Mouse (Mus musculus) R1 (cell line): ENCODE results near the gene Flnb.

Source experiments
- DNase-seq: peaks from one replicate; pipeline ENCODE4 v3.0.0-alpha.2; 2018; ENCODE audit warnings: low read depth, low spot score

The Flnb gene

DNA sequence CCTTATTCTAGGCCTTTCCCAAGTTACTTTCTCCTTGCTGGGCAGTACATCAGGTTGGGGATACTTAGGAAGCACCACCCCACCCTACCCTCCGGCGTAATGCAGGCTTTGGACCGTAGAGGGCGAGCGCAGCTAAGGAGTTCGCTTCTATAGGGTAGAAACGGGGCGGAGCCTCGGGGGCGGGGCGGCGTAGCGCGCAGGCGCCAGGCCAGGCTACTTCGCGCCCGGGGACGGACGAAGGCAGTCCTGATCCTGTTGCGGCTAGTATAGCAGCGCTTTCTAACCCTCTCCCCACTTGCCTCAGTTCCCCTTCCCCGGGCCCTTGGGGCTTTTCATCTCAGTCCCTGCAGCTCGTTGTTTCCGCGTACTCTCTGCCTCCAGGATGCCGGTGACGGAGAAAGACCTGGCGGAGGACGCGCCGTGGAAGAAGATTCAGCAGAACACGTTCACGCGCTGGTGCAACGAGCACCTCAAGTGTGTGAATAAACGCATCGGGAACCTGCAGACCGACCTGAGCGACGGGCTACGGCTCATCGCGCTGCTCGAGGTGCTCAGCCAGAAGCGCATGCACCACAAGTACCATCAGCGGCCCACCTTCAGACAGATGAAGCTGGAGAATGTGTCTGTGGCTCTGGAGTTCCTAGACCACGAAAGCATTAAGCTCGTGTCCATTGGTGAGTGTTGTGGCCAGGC, at the start of gene Flnb:
TSS of gene Flnb (plus strand) at position 188 of the 693 bp plus-strand sequence.
- DNase-seq, result peak; percentile 97

DNA sequence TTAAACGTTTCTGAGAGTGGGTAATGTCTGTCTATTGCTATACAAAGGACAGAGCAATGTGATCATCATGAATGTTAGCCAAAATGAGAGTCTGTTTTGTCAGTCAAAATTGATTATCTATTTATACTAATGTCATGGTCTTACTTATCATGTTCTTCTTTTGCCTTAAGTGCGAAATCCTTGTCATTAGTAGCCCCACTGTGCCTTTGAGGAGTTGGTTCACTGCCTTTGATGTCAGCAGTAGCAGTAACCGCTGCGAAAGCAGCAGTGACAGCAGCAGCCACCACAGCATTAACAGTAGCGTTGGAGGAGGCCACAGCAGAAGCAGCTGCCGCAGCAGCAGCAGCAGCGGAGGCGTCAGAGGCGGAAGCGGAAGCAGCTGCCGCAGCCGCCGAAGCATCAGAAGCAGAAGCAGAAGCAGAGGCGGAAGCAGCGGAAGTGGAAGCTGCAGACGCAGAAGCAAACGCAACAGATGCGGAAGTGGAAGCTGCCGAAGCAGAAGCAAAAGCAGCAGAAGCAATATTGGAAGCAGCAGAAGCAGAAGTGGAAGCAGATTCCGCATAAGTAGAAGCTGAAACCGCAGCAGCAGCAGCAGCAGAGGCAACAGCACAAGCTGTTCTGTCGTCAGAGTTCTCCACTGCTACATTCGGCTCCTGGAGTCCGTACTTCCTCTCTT, 43.9 kb upstream of the Flnb start:
- DNase-seq, result peak; percentile 70

DNA sequence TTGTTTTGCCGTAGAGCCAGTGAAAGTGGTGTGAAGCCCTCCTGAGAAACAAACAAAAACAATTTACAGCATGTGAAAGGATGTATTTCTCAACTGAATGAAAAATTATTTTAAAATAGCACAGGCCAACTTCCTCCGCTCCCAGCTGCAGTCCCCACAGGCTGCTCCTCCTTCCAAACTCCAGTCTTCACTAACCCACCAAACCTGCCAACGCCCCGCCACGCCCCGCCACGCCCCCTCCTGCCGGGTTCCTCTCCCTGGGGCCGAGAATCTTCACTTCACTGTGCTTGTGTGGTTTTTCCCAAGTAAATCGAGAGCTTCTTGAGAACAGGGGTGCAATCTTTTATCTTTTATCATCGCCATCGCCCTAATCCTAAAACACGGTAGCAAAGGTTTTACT, 31.7 kb upstream of the Flnb start:
- peak; percentile 67 for DNase-seq

DNA sequence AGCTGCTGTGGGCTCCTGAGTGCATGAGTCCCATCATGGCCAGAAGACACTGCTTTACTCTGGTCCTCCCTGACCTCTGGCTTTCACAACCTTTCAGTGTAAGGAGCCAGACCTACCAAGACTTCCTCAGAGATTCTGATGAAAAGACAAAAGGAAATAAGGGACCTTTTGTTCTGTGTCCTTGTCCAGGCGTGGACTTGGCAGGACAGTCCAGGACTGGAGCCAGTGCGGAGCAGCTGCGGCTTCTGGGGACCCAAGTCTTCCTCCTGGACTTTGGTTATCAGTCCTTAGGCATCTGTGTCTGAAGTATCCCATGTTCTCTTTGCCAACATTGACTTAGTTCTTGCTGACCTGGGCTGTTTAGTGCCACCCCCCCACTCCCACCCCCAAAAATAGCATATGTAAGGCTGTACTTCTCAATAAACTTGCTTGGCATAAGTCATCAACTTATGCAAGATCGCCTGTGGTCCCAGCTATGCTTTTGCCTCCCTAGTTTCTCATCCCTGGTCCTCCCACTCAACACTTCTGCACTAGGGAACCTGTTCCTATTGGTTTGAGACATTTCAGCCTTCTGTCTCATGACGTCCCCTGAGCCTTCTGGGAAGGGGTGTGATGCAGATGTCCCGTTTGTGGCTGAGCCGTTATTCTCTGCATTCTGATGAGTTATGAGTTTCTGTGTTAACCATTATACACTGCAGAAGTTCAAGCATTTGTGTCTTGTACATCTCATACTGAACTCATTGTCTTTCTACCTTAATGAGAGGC, 28.3 kb upstream of the Flnb start:
- DNase-seq, result no peak

DNA sequence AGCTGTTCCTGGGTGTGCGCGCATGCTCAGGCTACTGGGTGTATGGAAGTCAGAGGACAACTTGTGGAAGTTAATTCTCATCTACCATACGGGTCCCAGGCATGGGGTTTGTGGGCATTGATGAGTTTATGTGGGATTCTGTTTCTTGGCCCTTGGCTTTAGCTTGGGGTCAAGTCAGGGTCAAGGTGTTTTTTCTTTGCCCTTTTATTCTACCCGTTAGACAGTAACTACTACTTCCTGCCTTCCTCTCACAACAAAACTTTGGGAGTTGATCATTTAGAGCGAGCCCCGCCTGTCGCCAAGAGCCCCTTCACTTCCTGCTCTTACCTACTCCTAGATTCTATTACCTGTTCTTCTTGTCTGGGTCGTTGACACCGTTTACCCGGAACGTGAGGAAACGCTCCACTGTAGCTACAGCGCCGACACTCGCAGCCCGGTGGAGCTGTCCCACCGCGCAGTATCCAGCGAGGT, 26.7 kb upstream of the Flnb start:
- peak; percentile 75 for DNase-seq

DNA sequence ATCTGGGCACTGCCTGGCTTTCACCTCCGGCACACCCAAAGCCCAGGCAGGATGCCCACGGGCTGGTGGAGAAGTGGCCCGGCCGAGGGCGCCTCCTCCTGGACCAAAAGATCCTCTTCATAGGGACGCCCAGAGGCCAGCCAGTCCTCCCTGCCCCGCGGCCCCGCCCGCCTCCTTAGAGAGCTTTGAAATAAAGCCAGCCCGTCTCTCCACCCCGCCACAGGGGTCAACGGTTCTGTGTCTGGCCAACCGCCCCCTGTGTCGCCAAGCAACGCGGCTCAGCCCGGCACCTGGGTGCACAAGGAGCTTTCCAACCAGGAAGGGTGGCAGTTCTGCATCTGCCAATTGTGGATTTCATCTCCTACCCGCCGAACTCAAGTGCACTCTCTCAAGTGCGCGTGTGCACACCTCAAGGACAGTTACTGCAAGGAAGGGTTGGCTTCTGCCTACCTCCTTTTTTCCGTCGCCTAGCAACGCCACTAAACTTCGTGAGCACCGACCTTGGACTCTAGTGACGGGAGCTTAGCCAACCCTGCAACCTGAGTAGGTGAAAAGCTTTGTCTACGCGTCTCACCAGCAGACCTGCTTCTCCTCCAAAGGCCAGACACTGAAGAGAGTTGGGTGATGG, 26.1 kb upstream of the Flnb start, which contains the start of gene Gm26661:
TSS of gene Gm26661 (plus strand) at position 56 of the 628 bp plus-strand sequence.
- peak; percentile 97 for DNase-seq

DNA sequence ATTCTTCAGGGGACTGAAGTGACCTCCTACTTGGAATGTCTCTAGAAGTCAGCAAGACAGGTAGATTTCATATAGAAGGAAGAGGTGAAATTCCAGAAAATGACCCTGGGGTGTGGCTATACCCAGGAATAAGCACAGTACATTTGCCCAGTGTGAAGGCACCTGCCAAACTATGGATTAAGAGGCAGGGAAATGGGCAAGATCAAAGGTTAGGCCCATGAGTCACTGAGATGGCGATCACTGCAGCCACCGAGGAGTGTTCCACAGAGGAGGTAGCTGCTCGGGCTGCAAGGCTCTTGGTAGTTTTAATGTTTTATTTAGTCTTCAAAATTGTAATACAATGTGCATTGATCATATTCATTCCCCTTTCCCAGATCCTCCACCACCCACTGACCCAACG, 21.8 kb upstream of the Flnb start:
- no peak for DNase-seq

DNA sequence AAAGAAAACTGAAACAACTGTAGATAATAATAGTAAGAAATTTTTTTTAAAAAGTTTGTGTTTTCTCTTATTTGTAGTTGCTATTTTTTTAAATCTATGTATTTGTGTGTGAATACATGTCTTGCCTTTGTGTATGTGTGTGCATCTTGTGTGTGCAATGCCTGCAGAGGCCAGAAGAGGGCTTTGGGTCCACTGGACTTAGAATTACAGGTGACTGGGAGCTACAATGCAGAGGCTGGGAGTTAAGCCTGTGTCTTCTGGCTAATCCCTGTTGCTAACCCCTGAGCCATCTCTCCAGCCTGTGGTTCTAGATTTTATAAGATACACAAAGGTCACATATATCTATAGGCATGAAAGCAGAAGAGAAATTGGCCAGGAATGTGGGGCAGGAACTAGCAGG, 17.1 kb upstream of the Flnb start:
- DNase-seq, result peak; percentile 76

DNA sequence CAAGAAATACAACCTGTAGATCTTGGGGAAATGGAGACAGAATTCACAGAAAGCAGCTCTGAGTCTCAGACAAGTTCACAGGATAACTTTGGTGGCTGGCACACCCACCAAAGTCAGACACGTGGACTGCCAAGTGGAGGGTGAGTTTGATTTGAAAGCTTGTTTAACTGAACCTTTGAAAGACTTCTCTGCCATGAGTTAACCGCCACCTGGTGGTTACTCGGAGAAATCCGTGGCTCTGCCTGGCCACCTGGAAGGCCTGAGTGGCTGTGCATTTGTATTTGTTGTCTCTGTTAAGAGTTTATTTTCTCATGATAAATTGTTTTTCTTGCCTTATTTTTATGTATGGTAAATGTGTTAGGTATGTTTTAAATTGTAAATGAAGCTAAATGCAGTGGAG, 15.9 kb upstream of the Flnb start:
- peak; percentile 77 for DNase-seq

DNA sequence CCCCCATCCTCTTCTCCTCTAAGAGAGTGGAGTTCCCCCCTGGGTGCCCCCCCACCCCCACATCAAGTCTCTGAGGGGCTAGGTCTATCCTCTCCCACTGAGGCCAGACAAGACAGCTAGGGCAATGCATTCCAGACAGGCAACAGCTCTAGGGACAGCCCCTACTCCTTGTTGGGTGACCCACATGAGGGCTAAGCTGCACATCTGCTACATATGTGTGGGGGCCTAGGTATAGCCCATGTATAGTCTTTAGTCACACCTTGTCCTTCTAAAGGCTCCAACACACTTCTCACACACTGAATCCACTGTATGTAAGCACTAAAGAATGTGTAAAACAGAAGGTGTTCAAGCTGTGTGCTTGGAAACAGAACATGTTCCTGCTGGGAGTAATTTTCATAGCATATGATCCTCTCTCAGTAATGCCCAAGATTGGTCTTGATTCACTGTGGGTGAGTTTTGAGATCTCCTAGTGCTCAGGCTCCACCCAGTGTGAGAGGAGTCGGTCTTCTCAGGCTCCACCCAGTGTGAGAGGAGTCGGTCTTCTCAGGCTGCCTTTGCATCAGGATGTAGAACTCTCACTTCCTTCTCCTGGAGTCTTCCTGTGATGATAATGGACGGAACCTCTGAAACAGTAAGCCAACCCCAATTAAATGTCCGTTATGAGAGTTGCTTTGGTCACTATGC, 13.7 kb upstream of the Flnb start:
- peak; percentile 55 for DNase-seq

DNA sequence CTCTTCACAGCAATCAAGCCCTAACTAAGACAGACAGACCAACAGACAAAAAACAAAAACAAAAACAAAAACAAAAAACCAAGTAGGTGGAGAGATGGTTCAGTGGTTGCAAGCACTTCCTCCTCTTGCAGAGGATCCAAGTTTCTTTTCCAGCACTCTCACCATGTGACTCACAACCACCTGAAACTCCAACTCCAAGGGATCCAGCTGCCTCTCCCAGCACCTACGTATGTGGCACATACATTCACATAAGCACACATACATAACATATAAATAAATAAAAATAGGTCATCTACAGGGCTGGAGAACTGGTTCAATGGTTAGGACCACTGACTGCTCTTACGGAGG, 13.2 kb upstream of the Flnb start:
- DNase-seq, result no peak

DNA sequence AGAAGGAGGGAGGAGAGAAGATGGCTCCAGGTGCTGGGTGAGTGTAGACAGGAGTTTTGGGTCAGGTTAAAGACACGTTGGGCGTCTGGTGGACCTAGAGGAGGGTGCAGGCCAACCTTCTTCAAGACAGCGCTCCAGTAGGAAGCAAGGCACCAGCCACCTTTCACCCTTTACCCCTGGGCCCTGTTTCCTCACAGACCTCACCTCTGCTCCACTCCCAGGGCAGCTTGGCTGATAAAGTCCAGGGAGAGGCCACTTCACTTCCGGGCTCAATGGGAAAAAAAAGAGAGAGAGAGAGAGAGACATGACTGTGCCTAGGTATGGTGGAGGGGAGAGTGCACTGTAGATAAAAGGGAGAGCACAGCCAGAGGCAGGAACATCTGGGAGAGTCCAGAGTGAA, 10.0 kb upstream of the Flnb start:
- DNase-seq, result no peak

DNA sequence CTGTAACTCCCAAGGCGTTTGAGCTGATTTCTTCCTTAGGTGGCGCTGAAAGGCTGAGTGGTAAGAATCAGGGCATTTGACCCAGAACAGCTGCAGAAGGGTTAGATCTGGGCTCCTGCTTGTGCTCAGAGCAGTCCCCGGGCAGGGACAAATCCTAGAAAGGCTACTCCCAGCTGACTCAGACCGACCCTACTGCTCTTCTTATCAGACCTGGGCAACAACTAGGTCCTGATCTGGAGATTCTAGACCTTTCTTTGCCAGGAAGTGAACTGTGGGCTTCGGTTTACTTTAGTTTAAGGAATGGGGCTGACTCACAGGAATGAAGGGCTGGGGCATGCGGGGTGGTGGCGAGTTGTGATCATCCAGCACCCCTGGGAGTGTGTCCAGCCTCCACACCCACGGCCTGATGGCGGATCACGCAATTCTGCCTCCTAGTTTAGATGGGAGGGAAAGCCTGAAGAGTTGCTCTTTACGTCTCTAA, 9.2 kb upstream of the Flnb start:
- DNase-seq, result no peak

DNA sequence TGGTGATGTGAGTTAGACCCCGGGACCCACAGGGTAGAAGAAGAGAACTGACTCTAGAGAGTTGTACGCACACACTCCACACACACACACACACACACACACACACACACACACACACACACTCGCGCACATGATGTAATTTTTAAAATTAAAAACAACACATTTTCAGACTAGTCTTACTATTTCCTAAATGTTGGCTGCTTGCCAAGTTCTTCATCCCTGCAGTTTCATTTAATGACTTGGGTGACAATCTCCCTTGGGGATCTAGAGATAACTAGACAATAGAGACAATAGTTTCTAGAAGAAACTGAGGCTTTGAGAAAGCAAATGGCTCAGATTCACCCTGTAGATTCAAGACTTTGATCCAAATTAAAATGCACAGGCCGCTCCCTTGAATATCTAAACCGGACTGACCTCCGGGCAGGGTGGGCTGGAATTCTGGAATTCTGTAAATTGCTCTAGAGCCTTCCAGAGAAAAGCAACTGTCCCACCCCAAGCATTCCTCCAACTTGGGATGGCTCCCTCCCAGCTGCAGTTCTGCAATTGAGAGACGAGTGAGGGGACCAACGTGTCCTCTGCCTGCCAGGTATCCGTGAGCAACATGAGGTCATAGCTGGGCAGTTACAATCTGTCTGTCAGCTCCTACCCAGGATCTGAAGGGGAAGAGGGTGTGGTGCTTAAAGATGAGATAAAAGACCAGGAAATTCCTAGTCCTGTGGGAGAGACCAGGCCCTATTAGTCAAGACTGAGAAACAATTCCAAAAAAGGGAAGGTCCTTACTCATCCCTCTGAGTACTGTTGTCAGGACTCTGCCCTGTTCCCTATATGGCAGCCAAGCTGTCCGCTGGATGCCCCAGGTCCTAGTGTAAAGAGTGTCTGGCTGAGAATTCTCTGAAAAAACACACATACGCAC, 8.5 kb upstream of the Flnb start:
- peak; percentile 93 for DNase-seq

DNA sequence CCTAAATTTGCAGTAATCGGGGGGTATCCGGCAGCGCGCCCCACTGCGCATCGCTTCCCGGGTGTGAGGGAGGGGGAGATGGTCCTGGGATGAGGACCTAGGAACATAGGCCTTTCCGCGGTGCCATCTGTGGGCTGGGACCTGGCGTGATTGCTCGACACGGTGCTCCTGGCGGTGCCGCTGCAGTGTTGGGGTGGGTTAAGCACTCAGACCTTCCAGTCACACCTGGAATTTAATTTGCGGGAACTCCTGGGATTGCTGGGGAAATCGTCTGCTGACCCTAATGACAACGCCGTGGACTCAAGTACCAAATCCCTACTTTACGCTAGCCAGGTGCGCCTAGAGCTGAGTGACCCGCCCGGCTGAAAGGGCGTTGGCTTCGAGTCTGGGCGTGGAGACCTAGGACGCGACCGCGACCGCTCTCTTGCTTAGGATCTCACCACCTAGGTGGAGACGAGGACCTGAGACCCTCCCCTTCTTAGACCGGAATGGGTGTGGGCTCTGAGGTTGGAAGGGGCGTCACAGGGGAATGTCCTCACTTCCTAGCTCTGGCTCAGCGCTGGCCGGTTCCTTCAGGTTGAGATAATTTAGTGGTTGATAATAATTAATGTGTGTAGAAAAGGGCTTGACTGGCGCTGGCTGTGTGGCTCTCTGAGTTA, 835 bp downstream of the Flnb start:
- DNase-seq, result peak; percentile 82

DNA sequence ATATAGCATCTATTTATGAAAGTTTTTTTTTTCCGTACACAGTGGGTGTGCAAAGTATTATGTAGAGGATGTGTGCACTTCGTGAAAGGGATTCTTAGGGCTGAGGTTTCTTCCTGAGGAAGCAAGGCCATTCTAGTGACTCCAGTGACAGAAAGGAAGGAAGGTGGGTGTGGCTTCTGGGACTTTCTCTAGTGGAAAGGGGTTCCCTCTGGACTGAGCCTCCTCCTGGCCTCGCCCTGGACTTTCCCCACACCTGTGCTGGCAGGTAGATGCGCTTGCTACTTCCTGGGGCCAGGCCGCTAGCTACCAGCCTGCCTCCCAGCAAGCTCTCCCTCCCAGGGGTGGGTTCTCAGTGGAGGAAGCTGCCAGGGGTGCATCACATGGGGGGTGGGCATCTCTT, 1.7 kb downstream of the Flnb start:
- no peak for DNase-seq

DNA sequence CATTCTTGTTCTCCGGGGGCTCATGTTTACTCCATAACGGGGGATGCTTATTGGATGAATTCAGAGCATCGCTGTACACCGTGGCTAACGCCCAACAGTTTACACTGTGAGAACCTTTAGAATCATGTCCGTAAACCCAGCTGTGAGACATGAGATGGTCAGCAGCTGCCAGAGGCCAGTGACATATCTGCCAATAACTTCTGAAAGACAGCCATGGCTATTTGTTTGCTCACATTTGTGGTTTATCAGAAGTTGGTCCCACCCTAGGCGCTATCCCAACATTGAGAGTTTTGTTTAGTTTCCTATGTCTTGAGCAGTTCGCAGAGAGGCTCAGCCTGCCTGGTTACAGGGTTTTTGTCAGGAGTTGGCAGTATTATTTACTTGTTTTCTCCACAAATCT, 3.6 kb downstream of the Flnb start:
- DNase-seq, result no peak

DNA sequence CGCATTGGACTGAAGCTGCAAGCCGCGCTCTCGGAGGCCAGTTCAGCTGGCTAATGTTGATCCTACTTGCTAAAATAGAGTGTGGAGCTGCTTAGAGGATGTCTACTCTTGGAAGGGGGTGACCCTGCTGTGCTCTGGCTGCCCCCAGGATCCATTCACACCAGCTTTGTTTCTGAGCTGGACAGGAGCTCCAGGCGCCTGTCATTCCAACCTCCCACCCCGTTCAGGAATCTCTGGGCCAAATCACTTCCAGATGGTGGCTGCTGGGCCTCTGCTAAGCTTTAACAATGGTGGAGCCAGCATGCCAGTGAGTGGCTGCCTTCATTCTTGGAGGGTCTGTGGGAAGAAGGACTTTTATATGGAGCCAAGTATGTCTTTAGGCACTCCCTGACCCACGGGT, 4.9 kb downstream of the Flnb start:
- peak; percentile 75 for DNase-seq

DNA sequence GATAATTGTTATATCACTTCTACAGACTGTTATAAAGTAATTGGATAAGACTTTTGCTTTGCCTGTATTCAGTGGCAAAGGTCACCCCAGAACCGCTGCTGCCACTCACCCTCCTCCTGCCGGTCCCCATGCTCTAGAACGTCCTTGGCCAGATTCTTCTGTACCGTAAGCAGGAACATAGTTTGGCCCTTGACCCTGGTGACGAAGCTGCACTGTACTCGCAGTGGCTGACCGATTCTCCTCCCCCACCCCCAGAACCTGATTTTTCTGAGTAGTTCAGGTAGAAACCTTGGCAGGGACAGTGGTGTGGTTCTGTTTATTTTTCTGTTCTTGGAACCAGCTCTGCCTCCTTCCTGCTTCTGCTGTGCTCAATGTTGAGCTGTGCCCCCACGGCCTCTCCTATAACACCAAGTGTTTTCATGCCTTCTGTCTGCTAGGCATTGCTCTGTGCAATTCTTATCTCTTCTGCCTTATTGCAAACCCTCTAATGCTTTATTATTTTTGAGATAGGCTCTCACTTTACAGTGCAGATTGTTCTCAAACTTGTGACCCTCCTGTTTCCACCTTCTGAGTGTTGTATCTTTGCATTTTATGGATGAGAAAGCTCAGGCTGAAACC, 7.0 kb downstream of the Flnb start:
- no peak for DNase-seq
